Mouse (Mus musculus): ENCODE data around the gene Snrk.

GRCm38 (mm10) chr9:122122113-122122512 lies 5.0 kb downstream of the Snrk start:
- TF ChIP-seq CTCF (IDR thresholded peaks at IDR 0.05; ENCODE audit: low read depth) (no peak), EP300 (IDR thresholded peaks at IDR 0.05; ENCODE audit: low read depth) (no peak)

Data from liver, postnatal 0 days (tissue).